Mouse (Mus musculus) cerebellum, adult 8-10 months (tissue): Measurements from ENCODE around the gene Mmp8.

Experiments
- DNase-seq: peaks from one replicate; pipeline ENCODE4 v3.0.0; 2022

The Mmp8 gene

DNA sequence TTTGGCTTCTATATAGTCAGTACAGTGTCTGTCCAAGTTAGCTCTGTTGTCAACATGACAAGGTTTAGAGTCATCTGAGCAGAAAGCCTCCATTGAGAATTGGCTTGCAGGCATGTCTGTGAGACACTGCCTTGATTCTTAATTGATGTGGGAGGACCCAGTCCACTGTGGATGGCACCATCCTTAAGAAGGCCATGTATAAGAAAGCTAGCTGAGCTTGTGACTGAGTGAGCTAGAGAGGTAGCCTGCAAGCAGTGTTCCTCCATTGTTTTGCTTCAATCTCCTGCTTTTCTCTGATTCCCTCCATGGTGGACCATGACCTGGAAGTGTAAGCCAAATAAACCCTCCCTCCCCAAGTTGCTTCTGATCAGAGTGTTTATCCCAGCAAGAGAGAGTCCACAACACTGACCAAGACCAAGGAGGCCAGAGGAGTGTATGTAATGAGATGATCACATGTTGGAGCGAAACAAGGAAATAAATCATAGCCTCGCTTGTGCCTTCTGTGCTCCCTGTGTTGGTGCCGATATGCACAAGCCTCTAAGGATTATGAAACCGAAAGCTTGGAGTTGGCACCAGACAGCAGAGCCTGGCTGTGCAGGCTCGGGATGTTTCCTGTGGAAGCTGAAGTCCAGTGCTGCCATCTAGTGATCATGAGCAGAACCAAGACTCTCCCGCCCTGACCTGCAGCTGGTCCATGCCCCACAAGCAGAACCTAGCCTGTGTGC is 36.7 kb downstream of the Mmp8 start:
- peak; percentile 64 for DNase-seq

DNA sequence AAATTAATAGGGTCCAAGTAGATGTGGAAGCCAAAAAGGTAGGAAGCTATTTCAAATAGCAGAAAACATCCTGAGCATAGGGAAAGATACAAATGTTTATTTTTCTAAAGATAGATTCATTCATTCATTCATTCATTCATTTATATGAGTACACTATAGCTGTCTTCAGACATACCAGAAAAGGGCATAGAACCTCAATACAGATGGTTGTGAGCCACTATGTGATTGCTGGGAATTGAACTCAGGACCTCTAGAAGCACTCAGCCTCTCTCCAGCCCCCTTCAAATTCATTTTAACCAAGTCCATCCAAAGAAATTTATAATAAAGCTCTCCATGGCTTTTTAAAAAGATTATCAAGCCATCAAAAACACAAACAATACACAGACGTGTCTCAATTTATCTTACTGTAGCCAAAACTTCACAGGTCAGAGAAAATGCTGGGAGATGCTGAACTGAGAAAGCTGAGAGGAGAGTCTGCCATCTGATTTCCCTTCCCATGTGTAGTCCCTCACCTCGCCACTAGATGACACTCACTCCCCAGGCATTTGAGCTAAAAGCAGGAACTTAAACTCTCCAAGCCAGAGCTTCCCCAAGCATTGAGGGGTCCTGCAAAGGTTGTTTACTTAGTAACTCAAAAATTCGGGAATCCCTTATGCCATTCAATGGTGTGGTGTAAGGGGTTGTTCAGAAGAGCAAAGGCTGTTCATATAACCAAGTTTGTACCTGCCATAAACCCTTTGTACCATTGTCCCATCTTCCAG is 44.9 kb downstream of the Mmp8 start:
- peak; percentile 54 for DNase-seq

DNA sequence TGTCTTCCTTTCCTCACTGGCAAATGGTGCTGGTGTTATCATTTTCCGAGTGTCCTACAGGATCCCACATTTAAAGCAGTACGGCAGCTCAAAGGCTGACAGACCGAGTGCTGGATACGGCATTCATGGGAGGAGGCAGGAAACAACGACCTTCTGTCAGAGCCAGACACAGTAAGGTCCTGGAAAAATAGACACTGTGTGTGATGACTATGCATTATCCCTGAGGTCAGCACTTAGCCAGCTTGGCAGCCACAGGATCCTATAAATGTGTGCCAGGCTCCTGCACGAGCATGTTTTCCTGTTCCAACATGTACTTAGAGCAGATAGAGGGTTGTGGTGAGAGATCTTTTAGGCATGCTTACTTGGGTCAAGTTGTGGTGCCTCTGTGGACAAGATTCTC is 45.7 kb downstream of the Mmp8 start:
- no peak for DNase-seq

GRCm38 (mm10) chr9:7605638-7606037 is 47.4 kb downstream of the Mmp8 start:
- no peak for DNase-seq
